Mouse (Mus musculus): Measurements from ENCODE around the gene 4930544G11Rik. TPM values are rescaled to one million over a fixed set of nuclear protein-coding genes. Genes with fewer than 3 reads are reported as not detected.

The 4930544G11Rik gene
- not detected for total RNA-seq (2023)

DNA sequence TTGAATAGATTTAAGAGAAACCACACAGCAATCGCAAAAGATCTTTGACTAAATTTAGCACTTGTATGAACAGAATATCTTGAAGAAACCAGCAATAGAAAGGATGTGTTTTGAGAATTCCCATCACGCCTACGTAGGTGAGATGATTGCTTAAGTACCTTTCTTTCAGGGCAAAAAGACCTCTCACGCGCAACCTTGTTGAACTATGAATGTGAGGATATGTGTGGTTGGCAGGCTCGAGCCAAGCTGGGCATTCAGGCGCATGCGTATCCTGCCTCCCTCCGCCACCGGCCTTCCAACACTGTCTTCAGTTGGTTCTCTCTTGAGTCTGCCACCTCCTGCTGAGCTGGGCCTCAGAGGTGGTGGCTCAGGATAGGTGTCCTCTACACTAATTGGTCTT, at the start of gene 4930544G11Rik:
4930544G11Rik (plus strand) TSS at position 301 of the 400 bp plus-strand sequence.

Other genes starting within 250 kb of the 4930544G11Rik start
- gene Prdm5, start 173.6 kb upstream of the 4930544G11Rik start, total RNA-seq (2023) = 1 to 10 TPM in 1 of 2 experiments, under 1 TPM in 1; 0.68 to 1.1 TPM